Mouse (Mus musculus): ENCODE results near the gene Ss18l1. TPM values are rescaled to one million over a fixed set of nuclear protein-coding genes. Genes with fewer than 3 reads are reported as not detected.

Gene Ss18l1
- polyA plus RNA-seq, 1 experiment from 2014 or later = 3.2 TPM

- WGBS = 28% methylated on average over 8 of the region's 8 CpGs
These were observed 63.3 kb downstream of the Ss18l1 start for GRCm38 (mm10) chr2:180105441-180106190.

DNA sequence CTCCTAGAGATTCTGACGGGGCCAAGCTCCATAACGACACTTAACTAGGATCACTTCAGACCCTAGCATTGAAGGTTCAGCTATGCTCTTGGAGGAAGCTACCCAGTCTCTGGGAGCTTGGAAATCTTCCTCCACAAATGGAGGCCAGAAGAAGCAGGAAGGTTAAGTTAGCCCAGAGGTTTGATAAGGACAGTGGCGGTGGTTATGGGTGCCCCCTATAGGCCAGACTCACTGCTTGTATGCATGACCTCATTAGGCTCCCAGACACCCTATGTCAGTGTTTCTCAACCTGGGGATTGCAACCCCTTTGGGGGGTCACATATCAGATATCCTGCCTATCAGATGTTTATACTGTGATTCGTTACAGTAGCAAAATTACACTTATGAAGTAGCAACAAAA lies 64.8 kb downstream of the Ss18l1 start:
- Histone ChIP-seq H3K9me3 (replicated peaks; ENCODE audit: control insufficient read depth, low read length) (no peaks in the 10 kb centered on the region), H3K4me1 (ENCODE audit: control insufficient read depth, insufficient read depth, low read length) (peaks cover 15% of the 10 kb centered on the region), H3K27me3 (ENCODE audit: control insufficient read depth, insufficient read depth, low read length) (peaks cover 39% of the 10 kb centered on the region), H3K9ac (ENCODE audit: low read length) (no peak overlapping the region), H3K4me3 (ENCODE audit: low read length) (no peak overlapping the region), H3K4me2 (ENCODE audit: low read depth, low read length) (no peak overlapping the region), H3K27ac (ENCODE audit: low read length) (no peak overlapping the region), H3K36me3 (ENCODE audit: control insufficient read depth, insufficient read depth) (no peaks in the 10 kb centered on the region)
- no peak for ATAC-seq (replicated peaks; ENCODE audit: extremely low read depth, insufficient read depth, low FRiP score)
- WGBS = 55% methylated on average over 4 of the region's 4 CpGs

More at GRCm38 (mm10) chr2:180105441-180106190, 63.3 kb downstream of the Ss18l1 start:
- H3K4me2 ChIP-seq (ENCODE audit: low read depth, low read length) = no peak overlapping the region
- no peak overlapping the region for H3K27ac ChIP-seq (ENCODE audit: low read length)
- H3K9me3 ChIP-seq (replicated peaks; ENCODE audit: control insufficient read depth, low read length) = no peaks in the 10 kb centered on the region
- H3K4me3 ChIP-seq (ENCODE audit: low read length) = no peak overlapping the region
- H3K27me3 ChIP-seq (ENCODE audit: control insufficient read depth, insufficient read depth, low read length) = peaks cover 52% of the 10 kb centered on the region
- no peak overlapping the region for H3K9ac ChIP-seq (ENCODE audit: low read length)
- peaks cover 15% of the 10 kb centered on the region for H3K4me1 ChIP-seq (ENCODE audit: control insufficient read depth, insufficient read depth, low read length)
- H3K36me3 ChIP-seq (ENCODE audit: control insufficient read depth, insufficient read depth) = no peaks in the 10 kb centered on the region
- ATAC-seq (replicated peaks; ENCODE audit: extremely low read depth, insufficient read depth, low FRiP score) = no peak

DNA sequence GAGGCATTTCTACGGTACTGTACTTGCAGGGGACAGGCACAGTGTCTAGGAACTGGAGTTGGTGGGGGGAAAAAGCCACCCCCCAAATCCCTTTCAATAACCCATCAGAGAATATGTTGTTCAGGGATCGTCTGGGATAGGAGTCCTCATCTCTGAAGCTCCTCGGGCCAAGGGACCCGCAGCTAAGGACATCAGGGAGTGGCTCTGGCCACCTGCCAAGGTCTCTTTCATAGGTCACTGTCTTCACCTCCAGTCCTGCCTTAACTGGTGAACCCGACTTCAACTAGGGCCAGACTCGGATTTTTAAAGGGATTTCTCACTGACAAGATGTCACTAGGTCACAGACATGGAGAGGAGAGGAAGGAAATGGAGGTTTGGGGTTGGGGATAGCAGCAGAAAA lies 66.0 kb downstream of the Ss18l1 start:
- H3K27me3 ChIP-seq (ENCODE audit: control insufficient read depth, insufficient read depth, low read length) = peaks cover 27% of the 10 kb centered on the region
- H3K9me3 ChIP-seq (replicated peaks; ENCODE audit: control insufficient read depth, low read length) = no peaks in the 10 kb centered on the region
- H3K4me1 ChIP-seq (ENCODE audit: control insufficient read depth, insufficient read depth, low read length) = peaks cover 11% of the 10 kb centered on the region
- no peak overlapping the region for H3K27ac ChIP-seq (ENCODE audit: low read length)
- 48% methylated on average over 6 of the region's 6 CpGs for WGBS
- H3K36me3 ChIP-seq (ENCODE audit: control insufficient read depth, insufficient read depth) = no peaks in the 10 kb centered on the region
- H3K4me3 ChIP-seq (ENCODE audit: low read length) = no peak overlapping the region
- H3K9ac ChIP-seq (ENCODE audit: low read length) = no peak overlapping the region
- H3K4me2 ChIP-seq (ENCODE audit: low read depth, low read length) = no peak overlapping the region
- ATAC-seq (replicated peaks; ENCODE audit: extremely low read depth, insufficient read depth, low FRiP score) = no peak

DNA sequence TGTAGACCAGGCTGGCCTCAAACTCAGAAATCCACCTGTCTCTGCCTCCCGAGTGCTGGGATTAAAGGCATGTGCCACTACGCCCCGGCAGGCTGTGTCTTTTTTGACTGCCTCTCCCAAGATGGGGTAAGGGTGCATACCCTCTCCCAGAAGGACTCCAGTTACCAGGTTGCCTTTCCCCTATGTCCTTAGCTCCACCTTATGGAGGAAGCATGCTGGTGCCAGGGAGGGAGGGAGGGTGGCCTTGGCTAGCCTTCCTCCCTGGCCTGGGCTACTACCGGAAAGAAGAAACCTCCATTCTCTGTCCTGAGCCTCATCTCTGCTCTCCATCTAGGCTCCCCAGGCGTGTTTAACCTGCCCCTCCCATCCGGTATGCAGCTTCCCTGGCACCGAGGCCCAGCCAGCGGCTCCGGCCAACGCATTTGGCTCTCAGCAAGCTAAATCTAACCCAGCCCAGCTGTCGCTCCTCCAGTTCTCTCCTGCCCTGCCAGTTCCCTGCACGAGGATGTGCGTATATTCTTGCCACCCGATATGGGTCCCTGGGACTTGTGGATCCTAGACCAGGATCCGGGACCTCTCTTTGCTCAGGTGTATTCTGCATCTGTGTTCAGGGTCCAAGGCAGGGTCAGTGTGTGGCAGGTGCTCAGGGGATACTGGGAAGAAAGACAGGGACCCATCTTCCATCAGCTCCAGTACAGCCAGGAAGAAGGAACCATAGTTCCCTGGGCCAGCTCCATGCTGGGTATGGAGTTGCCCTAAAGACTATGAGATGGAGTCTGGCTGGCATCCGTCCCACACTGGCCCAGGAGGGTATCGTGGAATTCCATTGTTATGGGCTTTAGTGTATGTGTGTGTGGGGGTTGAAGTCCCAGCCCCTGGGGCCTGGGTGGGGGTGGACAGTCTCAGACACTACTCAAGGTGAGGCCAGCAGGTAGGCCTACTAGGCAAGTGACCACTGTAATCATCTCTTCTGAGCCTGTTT lies 71.9 kb downstream of the Ss18l1 start:
- ATAC-seq (replicated peaks; ENCODE audit: extremely low read depth, insufficient read depth, low FRiP score) = no peak
- H3K27ac ChIP-seq (ENCODE audit: low read length) = no peak overlapping the region
- WGBS = 52% methylated on average over 17 of the region's 17 CpGs
- no peak overlapping the region for H3K9ac ChIP-seq (ENCODE audit: low read length)
- no peak overlapping the region for H3K4me3 ChIP-seq (ENCODE audit: low read length)
- no peaks in the 10 kb centered on the region for H3K9me3 ChIP-seq (replicated peaks; ENCODE audit: control insufficient read depth, low read length)
- no peaks in the 10 kb centered on the region for H3K27me3 ChIP-seq (ENCODE audit: control insufficient read depth, insufficient read depth, low read length)
- H3K4me2 ChIP-seq (ENCODE audit: low read depth, low read length) = no peak overlapping the region
- H3K36me3 ChIP-seq (ENCODE audit: control insufficient read depth, insufficient read depth) = no peaks in the 10 kb centered on the region
- peaks cover 34% of the 10 kb centered on the region for H3K4me1 ChIP-seq (ENCODE audit: control insufficient read depth, insufficient read depth, low read length)

DNA sequence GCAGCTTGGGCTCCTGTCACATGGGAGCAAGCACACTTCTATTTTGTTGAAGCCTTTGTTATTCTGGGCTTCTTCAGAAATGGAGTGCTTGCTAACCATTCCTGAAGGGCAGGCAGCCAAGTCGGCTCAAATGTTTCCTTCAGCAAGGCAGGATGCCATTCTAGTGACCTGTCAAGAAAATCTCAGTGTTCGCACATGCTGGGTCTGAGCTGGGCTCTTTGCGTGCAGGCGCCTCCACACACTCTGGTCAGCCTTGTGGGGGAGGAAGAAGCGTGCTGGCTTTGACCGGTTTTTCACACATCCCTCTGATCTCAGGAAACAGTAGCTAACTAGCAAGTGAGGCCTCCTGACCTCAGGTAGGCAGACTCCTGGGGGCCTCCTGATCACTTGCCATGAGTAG lies 73.0 kb downstream of the Ss18l1 start:
- ATAC-seq (replicated peaks; ENCODE audit: extremely low read depth, insufficient read depth, low FRiP score) = no peak
- Histone ChIP-seq H3K9ac (ENCODE audit: low read length) (no peak overlapping the region), H3K27ac (ENCODE audit: low read length) (peak overlapping the region; percentile 43), H3K4me1 (ENCODE audit: control insufficient read depth, insufficient read depth, low read length) (peaks cover 40% of the 10 kb centered on the region), H3K4me2 (ENCODE audit: low read depth, low read length) (no peak overlapping the region), H3K9me3 (replicated peaks; ENCODE audit: control insufficient read depth, low read length) (no peaks in the 10 kb centered on the region), H3K4me3 (ENCODE audit: low read length) (no peak overlapping the region), H3K36me3 (ENCODE audit: control insufficient read depth, insufficient read depth) (no peaks in the 10 kb centered on the region), H3K27me3 (ENCODE audit: control insufficient read depth, insufficient read depth, low read length) (no peaks in the 10 kb centered on the region)
- WGBS = 11% methylated on average over 6 of the region's 6 CpGs

GRCm38 (mm10) chr2:180116081-180116493 lies 73.8 kb downstream of the Ss18l1 start:
- H3K27me3 ChIP-seq (ENCODE audit: control insufficient read depth, insufficient read depth, low read length) = no peaks in the 10 kb centered on the region
- no peak overlapping the region for H3K27ac ChIP-seq (ENCODE audit: low read length)
- ATAC-seq (replicated peaks; ENCODE audit: extremely low read depth, insufficient read depth, low FRiP score) = no peak
- H3K9ac ChIP-seq (ENCODE audit: low read length) = 0 out of 2 replicates have a peak overlapping the region, but pooled peaks have one; percentile 19
- H3K9me3 ChIP-seq (replicated peaks; ENCODE audit: control insufficient read depth, low read length) = no peaks in the 10 kb centered on the region
- no peak overlapping the region for H3K4me3 ChIP-seq (ENCODE audit: low read length)
- peaks cover 41% of the 10 kb centered on the region for H3K4me1 ChIP-seq (ENCODE audit: control insufficient read depth, insufficient read depth, low read length)
- H3K4me2 ChIP-seq (ENCODE audit: low read depth, low read length) = no peak overlapping the region
- H3K36me3 ChIP-seq (ENCODE audit: control insufficient read depth, insufficient read depth) = no peaks in the 10 kb centered on the region
- 44% methylated on average over 10 of the region's 10 CpGs for WGBS

DNA sequence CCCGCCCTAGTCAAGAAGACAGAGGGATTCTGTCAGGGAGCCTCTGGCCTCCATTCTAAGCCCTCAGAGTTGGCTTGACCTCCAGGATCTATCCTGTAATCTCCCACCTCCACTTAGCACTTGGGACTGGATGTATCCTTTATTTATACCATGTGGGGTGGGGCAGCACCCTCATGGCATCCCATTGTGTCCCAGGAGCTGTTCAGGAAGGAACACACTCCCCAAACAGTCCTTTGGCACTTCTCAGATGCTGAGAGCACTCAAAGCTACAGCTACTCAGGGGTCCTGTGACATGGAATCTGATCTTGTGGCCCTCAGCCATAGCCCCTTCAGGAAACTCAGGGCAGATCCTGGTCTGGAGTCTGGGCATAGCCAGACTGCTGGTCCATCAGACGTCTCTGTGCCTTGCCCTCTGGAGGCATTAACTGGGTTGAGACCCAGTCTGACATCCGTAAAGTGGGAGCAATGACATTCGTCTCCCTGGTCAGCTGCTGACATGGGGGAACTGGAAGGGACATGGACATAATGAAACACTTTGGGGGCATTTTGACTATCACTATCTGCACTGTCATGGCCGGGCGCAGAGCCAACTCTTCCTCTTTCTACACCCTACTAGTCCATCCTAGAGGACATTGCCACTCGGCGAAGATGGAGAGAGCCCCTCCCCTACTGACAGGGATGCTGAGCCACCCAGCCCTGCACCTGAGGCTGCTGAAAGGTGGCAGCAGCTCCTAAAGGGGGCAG lies 74.6 kb downstream of the Ss18l1 start:
- WGBS = 67% methylated on average over 8 of the region's 8 CpGs
- H3K4me1 ChIP-seq (ENCODE audit: control insufficient read depth, insufficient read depth, low read length) = peaks cover 41% of the 10 kb centered on the region

DNA sequence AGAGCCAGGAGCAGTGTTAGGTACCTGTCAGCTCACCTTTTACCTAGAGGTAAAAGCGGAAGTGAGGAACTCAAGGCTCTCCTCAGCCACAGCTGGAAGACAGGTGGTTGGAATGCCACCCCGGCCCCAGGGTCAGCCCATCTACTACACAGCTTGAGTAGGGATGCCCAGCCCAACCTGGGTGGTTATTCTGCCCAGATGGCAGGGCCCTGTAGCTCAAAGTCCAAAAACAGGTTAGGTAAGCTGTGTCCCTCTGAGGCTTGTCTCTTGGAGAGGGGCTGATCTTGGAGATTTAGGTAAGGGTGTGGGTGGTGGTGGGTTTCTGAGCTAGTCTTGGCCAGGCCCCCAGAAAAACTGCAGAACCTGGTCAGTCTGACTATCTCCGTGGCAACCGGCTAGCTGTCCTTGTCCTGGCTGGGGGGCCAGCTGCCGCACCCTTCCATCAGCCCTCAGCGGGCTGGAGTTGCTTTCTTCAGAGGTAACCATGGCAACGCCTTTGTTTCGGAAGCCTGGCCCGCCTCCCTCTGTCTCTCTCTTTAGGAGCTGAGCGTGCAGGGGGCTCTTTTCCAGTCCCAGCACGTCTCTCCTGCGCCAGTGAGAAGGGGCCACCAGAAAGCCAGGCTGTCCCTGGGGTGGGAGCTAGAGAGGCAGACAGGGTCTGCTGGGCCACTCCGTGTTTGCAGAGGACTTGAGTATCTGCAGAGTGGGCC lies 75.3 kb downstream of the Ss18l1 start:
- Histone ChIP-seq H3K27ac (ENCODE audit: low read length) (no peak overlapping the region), H3K4me1 (ENCODE audit: control insufficient read depth, insufficient read depth, low read length) (peaks cover 41% of the 10 kb centered on the region), H3K9ac (ENCODE audit: low read length) (no peak overlapping the region), H3K36me3 (ENCODE audit: control insufficient read depth, insufficient read depth) (no peaks in the 10 kb centered on the region), H3K27me3 (ENCODE audit: control insufficient read depth, insufficient read depth, low read length) (no peaks in the 10 kb centered on the region), H3K9me3 (replicated peaks; ENCODE audit: control insufficient read depth, low read length) (no peaks in the 10 kb centered on the region), H3K4me3 (ENCODE audit: low read length) (no peak overlapping the region), H3K4me2 (ENCODE audit: low read depth, low read length) (no peak overlapping the region)
- 16% methylated on average over 13 of the region's 13 CpGs for WGBS
- no peak for ATAC-seq (replicated peaks; ENCODE audit: extremely low read depth, insufficient read depth, low FRiP score)

More for the DNA sequence above, 74.6 kb downstream of the Ss18l1 start:
- no peak for ATAC-seq (replicated peaks; ENCODE audit: extremely low read depth, insufficient read depth, low FRiP score)
- Histone ChIP-seq H3K27me3 (ENCODE audit: control insufficient read depth, insufficient read depth, low read length) (no peaks in the 10 kb centered on the region), H3K9ac (ENCODE audit: low read length) (no peak overlapping the region), H3K27ac (ENCODE audit: low read length) (no peak overlapping the region), H3K4me3 (ENCODE audit: low read length) (no peak overlapping the region), H3K36me3 (ENCODE audit: control insufficient read depth, insufficient read depth) (no peaks in the 10 kb centered on the region), H3K4me2 (ENCODE audit: low read depth, low read length) (no peak overlapping the region), H3K9me3 (replicated peaks; ENCODE audit: control insufficient read depth, low read length) (no peaks in the 10 kb centered on the region)

Measured in heart, embryonic 16.5 days (tissue).